Mouse (Mus musculus) cerebellum, adult 2 months (tissue): ENCODE measurements around the gene Nbl1. TPM values are rescaled to one million over a fixed set of nuclear protein-coding genes. Genes with fewer than 3 reads are reported as not detected.

Source experiments
- DNase-seq, 2 experiments: peaks; one replicate each; pipeline ENCODE4 v3.0.0; 2021
- H3K27ac ChIP-seq: fragments of 200-500 bp; 2 replicates; pipeline ENCODE4 v1.5.1; 2012; ENCODE audit warnings: low read length, control low read depth, inconsistent platforms; ENCODE audit not compliant: insufficient read depth
- H3K27me3 ChIP-seq: fragments of 200-500 bp; 2 replicates; pipeline ENCODE4 v1.6.1; 2012; ENCODE audit warnings: inconsistent platforms, mild to moderate bottlenecking, low read length, moderate library complexity; ENCODE audit not compliant: control insufficient read depth, insufficient read depth
- H3K4me1 ChIP-seq: fragments of 200-500 bp; 2 replicates; pipeline ENCODE4 v1.6.1; 2011; ENCODE audit warnings: low read length; ENCODE audit not compliant: control insufficient read depth, insufficient read depth
- H3K4me3 ChIP-seq: fragments of 200-500 bp; replicated peaks from 2 replicates; pipeline ENCODE3; 2011; ENCODE audit warnings: mild to moderate bottlenecking, low read depth, low read length, control low read depth; ENCODE audit not compliant: insufficient read depth
- CTCF ChIP-seq: fragments of 200-500 bp; IDR thresholded peaks from 2 replicates; pipeline ENCODE4 v1.5.1; 2011; ENCODE audit warnings: low read depth, mild to moderate bottlenecking, control low read depth, low read length, moderate library complexity, borderline replicate concordance; ENCODE audit not compliant: insufficient read depth
- POLR2A ChIP-seq: fragments of 200-500 bp; IDR thresholded peaks from 2 replicates; pipeline ENCODE4 v1.6.1; 2011; ENCODE audit warnings: low read length, control low read depth, borderline replicate concordance; ENCODE audit not compliant: insufficient read depth
- WGBS: fragments of 180-500 bp; shearing (Covaris S2); methylation state at CpG from one replicate; pipeline ENCODE4 v1.1.7; 2018; 5-methylcytosine and 5-hydroxymethylcytosine counted together
- polyA plus RNA-seq: library from polyadenylated mRNA; depleted of rRNA; stranded (reverse); fragments of >200 nt; gene quantifications from 2 replicates; pipeline ENCODE4 v1.2.3, GENCODE M21; 2012; rRNA removed

The Nbl1 gene
- polyA plus RNA-seq = 55.0 and 63.1 TPM in 2 replicates

GRCm38 (mm10) chr4:139092356-139093195, at the start of gene Nbl1:
Nbl1 (minus strand) TSS chr4:139092993.
- no peaks in the 10 kb centered on the region; the same call in 1 of the 2 replicates for H3K4me1 ChIP-seq
- TF ChIP-seq POLR2A (no peak), CTCF (no peak)
- H3K27ac ChIP-seq = no peak within 1 kb of the TSS
- DNase-seq = peak in 1 of 2 experiments; percentile 15
- peak within 1 kb of the TSS; percentile 46 for H3K4me3 ChIP-seq
- WGBS = 2% methylated on average over 84 of the region's 105 CpGs
- peaks cover 9% of the 10 kb centered on the region; the same call in 1 of the 2 replicates for H3K27me3 ChIP-seq

- Histone ChIP-seq H3K4me3 (no peak overlapping the region), H3K27me3 (no peaks in the 10 kb centered on the region), H3K27ac (no peak overlapping the region), H3K4me1 (no peaks in the 10 kb centered on the region)
- TF ChIP-seq CTCF = 0 out of 2 replicates have a peak, but pooled peaks have one; percentile 21
- no peak for TF ChIP-seq POLR2A
- 81% methylated on average over 6 of the region's 6 CpGs for WGBS
- DNase-seq = no peak
Observed at GRCm38 (mm10) chr4:139141785-139142184, 49.0 kb upstream of the Nbl1 start.

- DNase-seq = no peak
- TF ChIP-seq POLR2A (no peak), CTCF (peak; percentile 26; the same call in 1 of the 2 replicates)
- WGBS = 70% methylated on average over 2 of the region's 2 CpGs
- no peaks in the 10 kb centered on the region for H3K4me1 ChIP-seq
- no peaks in the 10 kb centered on the region for H3K27me3 ChIP-seq
- H3K4me3 ChIP-seq = no peak overlapping the region
- no peak overlapping the region for H3K27ac ChIP-seq
Observed at GRCm38 (mm10) chr4:139140267-139140666, 47.5 kb upstream of the Nbl1 start.

- Histone ChIP-seq H3K27me3 (no peaks in the 10 kb centered on the region), H3K4me1 (peaks cover 3% of the 10 kb centered on the region; the same call in 1 of the 2 replicates), H3K27ac (no peak overlapping the region), H3K4me3 (no peak overlapping the region)
- DNase-seq = no peak
- TF ChIP-seq CTCF = no peak
- no peak for TF ChIP-seq POLR2A
- WGBS = 78% methylated on average over 2 of the region's 2 CpGs
Observed at GRCm38 (mm10) chr4:139136011-139136410, 43.2 kb upstream of the Nbl1 start.

GRCm38 (mm10) chr4:139133109-139133508, 40.3 kb upstream of the Nbl1 start:
- WGBS = 76% methylated on average over 5 of the region's 5 CpGs
- Histone ChIP-seq H3K4me3 (no peak overlapping the region), H3K27ac (no peak overlapping the region), H3K27me3 (no peaks in the 10 kb centered on the region), H3K4me1 (peaks cover 6% of the 10 kb centered on the region)
- no peak for TF ChIP-seq CTCF
- no peak for TF ChIP-seq POLR2A
- no peak for DNase-seq

- DNase-seq = peak; percentile 17 to 23
- Histone ChIP-seq H3K4me3 (peak overlapping the region; percentile 51), H3K4me1 (peaks cover 7% of the 10 kb centered on the region), H3K27me3 (no peaks in the 10 kb centered on the region), H3K27ac (no peak overlapping the region)
- TF ChIP-seq CTCF = no peak
- no peak for TF ChIP-seq POLR2A
- 83% methylated on average over 14 of the region's 14 CpGs for WGBS
Observed at GRCm38 (mm10) chr4:139131858-139132672, 39.3 kb upstream of the Nbl1 start.

GRCm38 (mm10) chr4:139130701-139131549, 38.1 kb upstream of the Nbl1 start, which contains the start of gene Minos1:
Minos1 (minus strand) TSS chr4:139131113.
- Histone ChIP-seq H3K27ac (peak within 1 kb of the TSS; percentile 89), H3K4me3 (peak within 1 kb of the TSS; percentile 84), H3K27me3 (no peaks in the 10 kb centered on the region), H3K4me1 (peaks cover 7% of the 10 kb centered on the region)
- peak; percentile 97 to 98 for DNase-seq
- TF ChIP-seq CTCF (no peak), POLR2A (peak; percentile 87)
- WGBS = under 1% methylated on average over 62 of the region's 63 CpGs
